Mouse (Mus musculus) left cerebral cortex, postnatal 10 days (tissue): Measurements from ENCODE around the gene Zfp738. TPM values are rescaled to one million over a fixed set of nuclear protein-coding genes. Genes with fewer than 3 reads are reported as not detected.
"Not testable (repeated sequence)": the region's sequence is repeated elsewhere in the genome, so short reads cannot be mapped to it uniquely, and the experiment has no call there.

Experiments
- DNase-seq, 2 experiments: peaks; one replicate each; pipeline ENCODE4 v3.0.0; 2021 to 2022; ENCODE audit warnings: low spot score in 2 of 2, mixed read lengths in 1 of 2; ENCODE audit errors: extremely low spot score in 1 of 2
- intact Hi-C: fragments of 180-260 bp; cut with DNase I; formaldehyde crosslinking; loops from one replicate; pipeline ENCODE4 v1.15.1; 2025
- total RNA-seq, 2 experiments: library from RNA; stranded (reverse); gene quantifications; 2 replicates each; pipeline ENCODE4 v1.2.3; 2021

Zfp738 gene
- total RNA-seq: 10 to 100 TPM; 21.0 to 21.8 TPM

DNA sequence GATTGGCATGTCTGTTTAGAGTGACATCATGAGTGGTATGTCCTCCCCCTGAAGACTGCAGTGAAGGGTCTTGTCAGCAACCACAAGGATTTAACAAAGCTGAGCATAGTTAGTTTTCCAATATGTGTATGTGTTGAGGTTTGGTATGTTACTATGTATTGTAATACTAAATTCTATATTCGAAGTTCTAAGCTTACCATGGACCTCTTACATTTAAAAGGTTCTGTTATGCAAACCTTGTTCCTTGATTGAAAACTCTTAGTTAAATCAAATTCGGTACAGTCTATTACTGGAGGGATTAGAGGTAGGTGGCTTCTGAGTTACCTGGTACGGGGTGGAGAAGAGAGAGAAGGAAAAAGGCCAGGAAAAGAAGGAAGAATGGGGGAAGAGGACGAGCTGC is at the start of gene Zfp738:
Gene Zfp738, minus strand, starts transcription at position 101 of the 400 bp plus-strand sequence.
- no peak for DNase-seq
- intact Hi-C loops: no loop called here

DNA sequence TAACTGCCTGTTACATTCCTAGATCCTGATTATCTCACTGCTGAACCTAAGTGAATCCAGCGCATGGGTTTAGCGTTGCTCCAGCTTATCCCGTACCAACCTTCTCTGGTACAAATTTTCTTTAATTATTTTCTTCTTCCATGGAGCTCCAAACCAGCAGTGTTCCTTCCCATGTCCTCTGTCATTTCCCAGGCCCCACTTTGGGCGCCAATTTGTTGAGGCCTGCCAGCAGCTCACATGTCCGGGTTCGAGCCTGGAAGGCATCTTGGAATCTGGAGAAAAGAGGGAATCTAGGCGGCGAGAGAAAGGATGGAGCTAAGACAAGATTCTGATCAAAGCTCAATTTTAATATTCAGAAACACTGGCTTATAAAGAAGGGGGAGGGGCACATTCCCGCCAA is 47.5 kb upstream of the Zfp738 start:
- DNase-seq, intact Hi-C loops: not testable (repeated sequence)

DNA sequence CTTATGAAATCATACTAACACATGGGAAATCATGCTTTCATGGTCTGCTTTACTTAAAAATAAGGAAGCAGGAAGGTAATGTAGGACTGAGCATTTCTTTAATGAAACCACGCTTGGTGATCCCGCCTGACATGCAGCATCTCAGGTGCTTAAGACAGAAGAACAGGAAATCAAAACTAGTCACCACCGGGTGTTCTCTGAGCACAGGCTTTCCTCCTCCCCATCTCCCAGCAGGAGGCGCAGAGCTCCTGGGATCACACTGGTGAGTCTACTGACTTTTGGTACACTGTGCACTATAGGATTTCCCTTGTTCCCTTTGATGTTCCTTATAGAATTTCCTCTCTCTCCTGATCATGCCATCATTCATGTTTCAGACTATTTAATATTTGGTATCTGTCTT is 42.6 kb upstream of the Zfp738 start:
- not testable (repeated sequence) for DNase-seq
- intact Hi-C loops: loop anchor here (10.0 kb wide), 1 partner anchor 115 kb away; no protein-coding TSS in a partner anchor

DNA sequence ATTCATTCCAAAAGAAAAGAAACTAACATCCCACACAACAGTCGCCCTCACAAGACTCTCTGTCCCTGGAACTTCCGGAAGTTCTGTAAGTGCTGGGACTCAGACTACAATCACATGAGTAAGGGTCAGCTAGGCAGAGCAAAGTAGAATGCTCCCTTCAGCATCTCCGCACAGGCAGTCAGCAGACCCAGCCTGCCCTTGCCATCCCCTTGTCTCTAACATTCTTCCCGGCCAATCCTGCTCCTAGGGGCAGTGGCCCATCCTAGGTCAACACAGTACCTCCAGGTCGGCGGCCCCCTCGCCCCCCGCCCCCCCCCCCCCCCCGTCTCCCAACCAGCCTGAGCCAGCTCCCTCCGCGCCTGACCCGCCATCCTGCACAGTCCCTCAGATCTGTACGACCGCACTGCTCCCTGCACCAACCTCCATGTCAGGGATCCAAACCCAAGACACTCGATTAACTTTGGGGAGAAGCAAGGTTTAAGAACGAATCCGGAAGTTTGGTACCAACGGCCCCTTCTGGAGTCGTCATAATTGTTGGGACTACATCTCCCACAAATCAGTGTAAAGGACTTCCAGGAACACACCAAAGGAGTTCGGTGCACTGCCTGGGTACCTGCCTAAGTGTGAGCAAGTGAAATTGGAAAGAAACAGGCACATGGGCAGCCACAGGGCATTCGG is 41.9 kb upstream of the Zfp738 start, which contains the start of gene Zfp65:
Gene Zfp65, minus strand, starts transcription at position 533 of the 678 bp plus-strand sequence.
- DNase-seq: peak; percentile 45 to 65
- intact Hi-C loops: loop anchor here (10.0 kb wide), 1 partner anchor 116 kb away; no protein-coding TSS in a partner anchor

DNA sequence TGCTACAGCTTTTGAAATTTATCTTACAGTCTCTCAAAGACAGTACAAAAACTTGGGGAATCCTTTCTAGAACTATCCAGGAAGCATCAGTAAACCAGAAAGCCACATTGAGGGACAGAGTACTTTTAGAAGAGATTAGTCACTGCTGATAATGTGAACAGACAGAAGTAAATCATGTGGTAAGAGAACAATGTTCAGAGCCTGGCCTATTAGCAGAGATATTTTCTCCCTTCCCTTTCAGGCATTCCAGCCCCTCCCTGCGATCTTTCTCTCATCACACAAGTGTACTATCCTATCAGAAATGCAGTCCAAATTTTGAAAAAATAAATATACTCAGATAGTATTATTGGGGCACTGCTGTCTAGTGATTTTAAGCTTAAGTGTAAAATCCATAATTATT is 41.2 kb upstream of the Zfp738 start:
- DNase-seq: no peak
- intact Hi-C loops: loop anchor here (10.0 kb wide), 1 partner anchor 117 kb away; no protein-coding TSS in a partner anchor

DNA sequence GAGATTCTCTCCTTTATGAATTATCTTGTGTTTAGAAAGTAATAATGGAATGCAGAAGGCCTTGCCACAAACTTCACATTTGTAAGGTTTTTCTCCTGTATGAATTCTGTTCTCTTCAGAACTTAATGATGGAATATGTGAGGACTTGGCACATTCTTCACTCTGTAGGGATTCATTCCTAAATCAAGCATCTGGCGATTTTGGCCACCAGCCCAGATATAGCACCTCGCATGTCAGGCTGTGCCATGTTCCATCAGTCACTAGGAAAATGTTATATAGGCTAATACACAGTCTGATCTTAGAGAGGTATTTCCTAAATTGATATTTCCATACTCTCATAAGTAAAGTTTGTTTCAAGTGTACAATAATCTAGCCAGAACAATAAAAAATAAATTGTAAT is 38.5 kb upstream of the Zfp738 start:
- DNase-seq: not testable (repeated sequence)
- intact Hi-C loops: loop anchor here (10.0 kb wide), 1 partner anchor 119 kb away; no protein-coding TSS in a partner anchor

DNA sequence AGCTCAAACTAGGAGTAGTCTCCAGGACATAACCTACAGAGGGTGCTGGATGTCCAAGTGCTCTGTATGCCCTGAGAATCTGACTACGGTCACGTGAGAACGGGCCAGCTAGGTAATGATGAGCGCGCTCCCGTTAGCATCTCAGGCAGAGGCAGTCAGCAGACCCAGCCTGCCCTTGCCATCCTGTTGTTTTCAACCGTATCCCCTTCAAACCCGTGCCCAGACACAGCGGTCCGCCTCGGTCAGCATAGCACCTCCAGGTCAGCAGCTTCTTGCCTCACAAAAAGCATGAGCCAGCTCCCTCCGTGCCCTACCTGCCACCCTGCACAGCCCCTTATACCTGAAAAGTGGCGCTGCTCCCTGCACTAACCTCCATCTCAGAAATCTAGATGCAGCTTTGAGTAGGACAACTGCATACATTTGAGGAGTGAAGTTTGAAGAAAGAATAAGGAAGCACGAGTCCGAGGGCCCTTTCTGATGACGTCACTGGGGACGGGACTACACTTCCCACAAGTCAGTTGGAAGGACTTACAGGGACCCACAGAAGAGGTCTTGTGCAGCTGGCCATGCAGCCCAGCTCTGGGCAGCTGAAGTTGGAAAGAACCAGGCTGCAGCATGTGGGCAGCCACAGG is 37.1 kb upstream of the Zfp738 start:
- intact Hi-C loops: loop anchor here (10.0 kb wide), 1 partner anchor 121 kb away; no protein-coding TSS in a partner anchor
- DNase-seq: peak; percentile 91

DNA sequence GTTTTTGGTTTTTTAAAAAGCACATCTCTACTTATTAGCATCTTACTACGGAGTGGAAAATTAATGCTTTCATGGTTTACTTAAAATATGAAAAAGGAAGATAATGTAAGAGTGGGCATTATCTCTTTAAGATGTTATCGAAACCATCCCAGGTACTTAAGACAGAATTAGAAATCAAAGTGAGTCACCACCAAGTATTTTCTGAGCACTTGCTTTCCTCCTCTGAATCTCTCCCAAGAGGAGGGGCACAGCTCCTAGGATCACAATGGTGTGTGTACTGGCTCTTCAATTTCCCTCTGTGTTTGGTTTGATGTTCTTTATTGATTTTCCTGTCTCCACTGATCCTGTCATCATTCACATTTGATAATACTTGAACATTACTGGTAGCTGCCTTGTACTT is 3.0 kb downstream of the Zfp738 start:
- intact Hi-C loops: loop anchor here (5.0 kb wide), 1 partner anchor 47 kb away; the partner anchor contains the start of genes Gm49345 and Zfp729a
- not testable (repeated sequence) for DNase-seq

DNA sequence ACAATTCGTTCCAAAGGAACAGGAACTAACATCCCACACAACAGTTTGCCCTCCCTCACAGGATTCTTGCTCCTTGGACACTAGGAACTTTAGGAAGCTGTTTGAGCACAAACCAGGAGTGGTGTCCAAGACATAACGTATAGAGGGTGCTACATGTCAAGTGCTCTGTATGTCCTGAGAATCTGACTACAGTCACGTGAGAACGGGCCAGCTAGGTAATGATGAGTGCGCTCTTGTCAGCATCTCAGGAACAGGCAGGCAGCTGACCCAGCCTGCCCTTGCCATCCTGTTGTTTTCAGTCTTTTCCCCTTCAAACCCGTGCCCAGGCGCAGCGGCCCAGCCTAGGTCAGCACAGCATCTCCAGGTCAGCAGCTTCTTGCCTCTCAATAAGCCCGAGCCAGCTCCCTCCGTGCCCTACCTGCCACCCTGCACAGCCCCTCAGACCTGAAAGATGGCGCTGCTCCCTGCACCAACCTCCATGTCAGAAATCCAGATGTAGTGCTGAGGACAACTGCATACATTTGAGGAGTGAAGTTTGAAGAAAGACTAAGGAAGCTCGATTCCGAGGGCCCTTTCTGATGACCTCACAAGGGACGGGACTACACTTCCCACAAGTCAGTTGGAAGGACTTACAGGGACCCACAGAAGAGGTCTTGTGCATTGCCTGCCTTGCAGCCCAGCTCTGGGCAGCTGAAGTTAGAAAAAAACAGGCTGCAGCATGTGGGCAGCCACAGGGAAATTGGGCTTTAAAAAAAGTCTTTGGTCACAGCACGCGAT is 3.7 kb downstream of the Zfp738 start:
- intact Hi-C loops: loop anchor here (5.0 kb wide), 1 partner anchor 46 kb away; the partner anchor contains the start of genes Gm49345 and Zfp729a
- DNase-seq: peak; percentile 85 to 86

DNA sequence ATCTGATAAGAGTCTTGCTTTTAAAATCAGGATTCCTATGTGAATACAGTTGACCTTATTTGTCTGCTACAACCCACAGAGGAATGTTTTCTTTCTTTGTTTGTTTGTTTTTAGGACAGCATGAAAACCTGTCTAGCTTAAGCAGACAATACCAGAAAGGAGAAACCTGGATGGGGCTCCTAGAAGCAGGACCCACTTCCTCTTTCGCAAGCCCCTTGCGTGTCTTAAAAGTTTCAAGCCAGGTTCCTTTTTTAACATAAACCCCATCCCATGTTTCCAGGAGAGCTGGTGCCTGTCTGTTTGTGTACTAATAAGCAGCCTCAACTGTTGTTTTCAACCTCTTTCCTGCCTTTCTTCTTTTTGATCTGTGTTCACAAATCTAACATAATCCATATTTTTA is 12.0 kb downstream of the Zfp738 start:
- DNase-seq: no peak
- intact Hi-C loops: no loop called here

DNA sequence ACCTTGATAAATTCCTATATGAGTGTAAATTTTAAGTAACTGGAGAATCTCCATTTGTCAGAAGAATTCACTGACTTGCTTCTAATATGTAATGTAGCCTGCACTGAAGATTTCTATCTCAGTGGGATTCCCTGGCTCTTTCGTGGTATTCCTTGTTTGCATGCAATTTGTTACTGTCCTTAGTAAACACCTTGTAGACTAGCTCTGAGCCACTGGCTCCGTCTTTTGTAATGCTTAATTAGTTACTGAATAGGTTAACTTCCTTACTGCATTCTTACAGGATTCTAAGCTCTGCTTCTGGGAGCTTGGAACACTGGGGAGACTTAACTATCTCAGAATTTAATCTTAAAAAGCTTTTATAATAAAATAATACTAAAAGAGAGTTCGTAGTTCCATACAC is 34.4 kb downstream of the Zfp738 start:
- no peak for DNase-seq
- intact Hi-C loops: no loop called here

DNA sequence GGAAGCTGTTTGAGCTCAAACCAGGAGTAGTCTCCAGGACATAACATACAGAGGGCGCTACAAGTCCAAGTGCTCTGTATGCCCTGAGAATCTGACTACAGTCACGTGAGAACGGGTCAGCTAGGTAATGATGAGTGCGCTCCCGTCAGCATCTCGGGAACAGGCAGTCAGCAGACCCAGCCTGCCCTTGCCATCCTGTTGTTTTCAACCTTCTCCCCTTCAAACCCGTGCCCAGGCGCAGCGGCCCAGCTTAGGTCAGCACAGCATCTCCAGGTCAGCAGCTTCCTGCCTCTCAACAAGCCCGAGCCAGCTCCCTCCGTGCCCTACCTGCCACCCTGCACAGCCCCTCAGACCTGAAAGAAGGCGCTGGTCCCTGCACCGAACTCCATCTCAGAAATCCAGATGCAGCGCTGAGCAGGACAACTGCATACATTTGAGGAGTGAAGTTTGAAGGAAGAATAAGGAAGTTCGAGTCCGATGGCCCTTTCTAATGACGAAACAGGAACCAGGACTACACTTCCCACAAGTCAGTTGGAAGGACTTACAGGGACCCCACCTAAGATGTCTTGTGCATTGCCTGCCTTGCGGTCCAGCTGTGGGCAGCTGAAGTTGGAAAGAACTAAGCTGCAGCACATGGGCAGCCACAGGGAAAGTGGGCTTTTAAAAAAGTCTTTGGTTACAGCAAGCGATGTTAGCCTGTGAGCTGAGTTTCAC is 49.4 kb downstream of the Zfp738 start, which contains the start of the genes Gm49345 and Zfp729a:
Gene Gm49345, minus strand, starts transcription at position 476 of the 714 bp plus-strand sequence.
Gene Zfp729a, minus strand, starts transcription at position 498 of the 714 bp plus-strand sequence.
- DNase-seq: peak; percentile 84 to 87
- intact Hi-C loops: loop anchor here (5.0 kb wide), 1 partner anchor 45 kb away; no protein-coding TSS in a partner anchor

DNA sequence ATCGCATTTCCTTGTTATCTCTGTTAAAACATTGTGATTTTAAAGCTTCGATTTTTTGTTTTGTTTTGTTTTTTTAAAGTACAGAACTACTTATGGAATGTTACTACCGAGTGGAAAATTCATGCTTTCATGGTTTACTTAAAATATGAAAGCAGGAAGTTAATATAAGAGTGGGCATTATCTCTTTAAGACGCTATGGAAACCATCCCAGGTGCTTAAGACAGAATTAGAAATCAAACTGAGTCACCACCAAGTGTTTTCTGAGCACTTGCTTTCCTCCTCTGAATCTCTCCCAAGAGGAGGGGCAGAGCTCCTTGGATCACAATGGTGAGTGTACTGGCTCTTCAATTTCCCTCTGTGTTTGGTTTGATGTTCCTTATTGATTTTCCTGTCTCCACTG is 76.8 kb downstream of the Zfp738 start:
- intact Hi-C loops: no loop called here
- DNase-seq: no peak

DNA sequence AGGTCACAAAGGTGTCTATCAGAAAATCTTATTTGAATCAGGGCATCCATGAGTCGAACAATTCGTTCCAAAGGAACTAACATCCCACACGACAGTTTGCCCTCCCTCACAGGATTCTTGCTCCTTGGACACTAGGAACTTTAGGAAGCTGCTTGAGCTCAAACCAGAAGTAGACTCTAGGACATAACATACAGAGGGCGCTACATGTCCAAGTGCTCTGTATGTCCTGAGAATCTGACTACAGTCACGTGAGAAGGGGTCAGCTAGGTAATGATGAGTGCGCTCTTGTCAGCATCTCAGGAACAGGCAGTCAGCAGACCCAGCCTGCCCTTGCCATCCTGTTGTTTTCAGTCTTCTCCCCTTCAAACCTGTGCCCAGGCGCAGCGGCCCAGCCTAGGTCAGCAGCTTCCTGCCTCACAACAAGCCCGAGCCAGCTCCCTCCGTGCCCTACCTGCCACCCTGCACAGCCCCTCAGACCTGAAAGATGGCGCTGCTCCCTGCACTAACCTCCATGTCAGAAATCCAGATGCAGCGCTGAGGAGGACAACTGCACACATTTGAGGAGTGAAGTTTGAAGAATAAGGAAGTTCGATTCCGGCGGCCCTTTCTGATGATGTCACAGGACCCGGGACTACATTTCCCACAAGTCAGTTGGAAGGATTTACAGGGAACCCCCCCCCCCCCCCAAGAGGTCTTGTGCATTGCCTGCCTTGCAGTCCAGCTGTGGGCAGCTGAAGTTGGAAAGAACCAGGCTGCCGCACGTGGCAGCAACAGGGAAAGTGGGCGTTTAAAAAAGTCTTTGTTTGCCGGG is 77.6 kb downstream of the Zfp738 start, which contains the start of gene Zfp729b:
Gene Zfp729b, minus strand, starts transcription at position 642 of the 811 bp plus-strand sequence.
- intact Hi-C loops: no loop called here
- DNase-seq: peak; percentile 89 to 91
